Mouse (Mus musculus) MEL (cell line): ENCODE data around the gene Cd82. TPM values are rescaled to one million over a fixed set of nuclear protein-coding genes. Genes with fewer than 3 reads are reported as not detected.

Experiments
- DNase-seq: peaks from one replicate; pipeline ENCODE4 v3.0.0; 2011; ENCODE audit warnings: low read depth, low spot score
- H3K27ac ChIP-seq: 2 replicates; pipeline ENCODE4 v1.5.1; 2012; ENCODE audit warnings: low read depth, mild to moderate bottlenecking, control low read depth, low read length, moderate library complexity; ENCODE audit not compliant: control insufficient read depth
- H3K27me3 ChIP-seq, 2 experiments: fragments of 150-350 bp in 1 of 2; sonication (generic) in 1 of 2; 2 replicates each; pipeline ENCODE4 v1.6.1; 2012; ENCODE audit warnings: low read length in 2 of 2, mild to moderate bottlenecking in 2 of 2, improper control_type of control experiment in 1 of 2, moderate library complexity in 1 of 2; ENCODE audit not compliant: insufficient read depth in 2 of 2, control insufficient read depth in 1 of 2
- H3K36me3 ChIP-seq, 2 experiments: 2 replicates each; pipeline ENCODE4 v1.6.1; 2012 to 2014; ENCODE audit warnings: low read length in 2 of 2, improper control_type of control experiment in 1 of 2, inconsistent platforms in 1 of 2, mild to moderate bottlenecking in 1 of 2; ENCODE audit not compliant: insufficient read depth in 2 of 2, control insufficient read depth in 1 of 2
- H3K4me1 ChIP-seq, 2 experiments: fragments of 150-350 bp in 1 of 2; sonication (generic) in 1 of 2; 2 replicates each; pipeline ENCODE4 v1.6.1; 2012; ENCODE audit warnings: low read length in 2 of 2, improper control_type of control experiment in 1 of 2, mild to moderate bottlenecking in 1 of 2; ENCODE audit not compliant: insufficient read depth in 2 of 2, control insufficient read depth in 1 of 2
- H3K4me3 ChIP-seq, 2 experiments: fragments of 150-350 bp in 1 of 2; sonication (generic) in 1 of 2; 2 replicates each; pipeline ENCODE4 v1.5.1; 2012; ENCODE audit warnings: low read depth in 2 of 2, low read length in 2 of 2, mild to moderate bottlenecking in 2 of 2, moderate library complexity in 2 of 2, control low read depth in 1 of 2, improper control_type of control experiment in 1 of 2; ENCODE audit not compliant: control insufficient read depth in 1 of 2, insufficient read depth in 1 of 2
- H3K79me2 ChIP-seq: 2 replicates; pipeline ENCODE4 v1.6.1; 2012; ENCODE audit warnings: mild to moderate bottlenecking, low read length, moderate library complexity; ENCODE audit not compliant: control insufficient read depth, poor library complexity, insufficient read depth
- H3K9ac ChIP-seq: 2 replicates; pipeline ENCODE4 v1.6.1; 2012; ENCODE audit warnings: low read depth, mild to moderate bottlenecking, control low read depth, low read length, moderate library complexity; ENCODE audit not compliant: control insufficient read depth, poor library complexity, severe bottlenecking
- H3K9me3 ChIP-seq: fragments of 150-350 bp; sonication (generic); replicated peaks from 2 replicates; pipeline ENCODE4 v1.6.1; 2012; ENCODE audit warnings: mild to moderate bottlenecking, low read length, improper control_type of control experiment, moderate library complexity; ENCODE audit not compliant: insufficient read depth
- CTCF ChIP-seq, 3 experiments: IDR thresholded peaks in 2 of 3; conservative IDR thresholded peaks in 1 of 3; 2 replicates each; pipeline ENCODE4 v1.5.1; 2011 to 2012; ENCODE audit warnings: low read length in 3 of 3, low read depth in 2 of 3, mild to moderate bottlenecking in 2 of 3, improper control_type of control experiment in 1 of 3, inconsistent platforms in 1 of 3, mixed read lengths in 1 of 3, moderate library complexity in 1 of 3; ENCODE audit not compliant: control insufficient read depth in 1 of 3, insufficient read depth in 1 of 3, poor library complexity in 1 of 3, severe bottlenecking in 1 of 3
- E2F4 ChIP-seq: IDR thresholded peaks from 2 replicates; pipeline ENCODE4 v1.6.1; 2011; ENCODE audit warnings: low read depth, low read length, improper control_type of control experiment, borderline replicate concordance
- ELF1 ChIP-seq: IDR thresholded peaks from 2 replicates; pipeline ENCODE4 v1.6.1; 2014; ENCODE audit warnings: low read depth, mild to moderate bottlenecking, inconsistent platforms, low read length, improper control_type of control experiment, moderate library complexity
- ETS1 ChIP-seq: IDR thresholded peaks from 2 replicates; pipeline ENCODE4 v1.6.1; 2012; ENCODE audit warnings: low read depth, mild to moderate bottlenecking, inconsistent platforms, low read length, improper control_type of control experiment, moderate library complexity
- GABPA ChIP-seq: IDR thresholded peaks from 2 replicates; pipeline ENCODE4 v1.6.1; 2012; ENCODE audit warnings: low read depth, mild to moderate bottlenecking, inconsistent platforms, low read length, improper control_type of control experiment, moderate library complexity
- GATA1 ChIP-seq: IDR thresholded peaks from 2 replicates; pipeline ENCODE4 v1.6.1; 2011; ENCODE audit warnings: low read depth, low read length, improper control_type of control experiment
- HCFC1 ChIP-seq: IDR thresholded peaks from 2 replicates; pipeline ENCODE4 v1.6.1; 2012; ENCODE audit warnings: low read depth, mild to moderate bottlenecking, inconsistent platforms, low read length, improper control_type of control experiment, moderate library complexity
- KAT2A ChIP-seq: conservative IDR thresholded peaks from 2 replicates; pipeline ENCODE4 v1.6.1; 2012; ENCODE audit warnings: low read depth, low read length, improper control_type of control experiment, inconsistent platforms
- MAFK ChIP-seq: IDR thresholded peaks from 2 replicates; pipeline ENCODE4 v1.6.1; 2011; ENCODE audit warnings: low read depth, mild to moderate bottlenecking, low read length, improper control_type of control experiment, borderline replicate concordance
- MAX ChIP-seq: IDR thresholded peaks from 2 replicates; pipeline ENCODE4 v1.6.1; 2011; ENCODE audit warnings: low read length, improper control_type of control experiment
- MAZ ChIP-seq: IDR thresholded peaks from 2 replicates; pipeline ENCODE4 v1.6.1; 2012; ENCODE audit warnings: low read depth, mild to moderate bottlenecking, inconsistent platforms, low read length, improper control_type of control experiment
- MEF2A ChIP-seq: IDR thresholded peaks from 2 replicates; pipeline ENCODE4 v1.6.1; 2014; ENCODE audit warnings: low read depth, mild to moderate bottlenecking, inconsistent platforms, low read length, improper control_type of control experiment; ENCODE audit not compliant: poor library complexity, insufficient replicate concordance, severe bottlenecking; ENCODE audit errors: extremely low read depth
- MXI1 ChIP-seq: IDR thresholded peaks from 2 replicates; pipeline ENCODE4 v1.6.1; 2011; ENCODE audit warnings: mild to moderate bottlenecking, low read depth, low read length, improper control_type of control experiment
- MYB ChIP-seq: IDR thresholded peaks from 2 replicates; pipeline ENCODE4 v1.6.1; 2011; ENCODE audit warnings: mild to moderate bottlenecking, low read depth, low read length, improper control_type of control experiment
- NELFE ChIP-seq: IDR thresholded peaks from 2 replicates; pipeline ENCODE4 v1.6.1; 2011; ENCODE audit warnings: low read depth, low read length, improper control_type of control experiment
- NRF1 ChIP-seq: IDR thresholded peaks from 2 replicates; pipeline ENCODE4 v1.6.1; 2014; ENCODE audit warnings: low read depth, mild to moderate bottlenecking, inconsistent platforms, low read length, improper control_type of control experiment, moderate library complexity; ENCODE audit not compliant: poor library complexity, insufficient read depth, severe bottlenecking
- POLR2A ChIP-seq, 2 experiments: IDR thresholded peaks; 2 replicates each; pipeline ENCODE4 v1.6.1; 2011 to 2012; ENCODE audit warnings: low read length in 2 of 2, mild to moderate bottlenecking in 2 of 2, control low read depth in 1 of 2, improper control_type of control experiment in 1 of 2, low read depth in 1 of 2, moderate library complexity in 1 of 2; ENCODE audit not compliant: control insufficient read depth in 1 of 2, insufficient read depth in 1 of 2, poor library complexity in 1 of 2
- POLR2AphosphoS5 ChIP-seq: IDR thresholded peaks from 2 replicates; pipeline ENCODE4 v1.6.1; 2012; ENCODE audit warnings: low read depth, borderline replicate concordance, mild to moderate bottlenecking, inconsistent platforms, low read length, moderate library complexity, mixed read lengths
- RAD21 ChIP-seq: IDR thresholded peaks from 2 replicates; pipeline ENCODE4 v1.6.1; 2011; ENCODE audit warnings: mild to moderate bottlenecking, low read depth, low read length, improper control_type of control experiment
- RCOR1 ChIP-seq: IDR thresholded peaks from 2 replicates; pipeline ENCODE4 v1.6.1; 2012; ENCODE audit warnings: low read depth, mild to moderate bottlenecking, inconsistent platforms, low read length, improper control_type of control experiment
- SIN3A ChIP-seq: IDR thresholded peaks from 2 replicates; pipeline ENCODE4 v1.6.1; 2012; ENCODE audit warnings: low read length, improper control_type of control experiment, inconsistent platforms
- SMC3 ChIP-seq: IDR thresholded peaks from 2 replicates; pipeline ENCODE4 v1.6.1; 2011; ENCODE audit warnings: low read depth, low read length, improper control_type of control experiment
- TBP ChIP-seq: IDR thresholded peaks from 2 replicates; pipeline ENCODE4 v1.8.0; 2011; ENCODE audit warnings: low read depth, low read length, improper control_type of control experiment
- TCF12 ChIP-seq: IDR thresholded peaks from 2 replicates; pipeline ENCODE4 v1.6.1; 2014; ENCODE audit warnings: low read depth, mild to moderate bottlenecking, inconsistent platforms, low read length, improper control_type of control experiment, moderate library complexity
- USF1 ChIP-seq: IDR thresholded peaks from 2 replicates; pipeline ENCODE4 v1.6.1; 2014; ENCODE audit warnings: low read depth, mild to moderate bottlenecking, inconsistent platforms, low read length, improper control_type of control experiment, moderate library complexity
- ZC3H11A ChIP-seq: IDR thresholded peaks from 2 replicates; pipeline ENCODE4 v1.6.1; 2012; ENCODE audit warnings: low read depth, mild to moderate bottlenecking, inconsistent platforms, low read length, improper control_type of control experiment
- ZKSCAN1 ChIP-seq: IDR thresholded peaks from 2 replicates; pipeline ENCODE4 v1.6.1; 2012; ENCODE audit warnings: low read depth, mild to moderate bottlenecking, inconsistent platforms, low read length, improper control_type of control experiment, moderate library complexity
- ZNF384 ChIP-seq: IDR thresholded peaks from 2 replicates; pipeline ENCODE4 v1.6.1; 2012; ENCODE audit warnings: low read depth, mild to moderate bottlenecking, inconsistent platforms, low read length, improper control_type of control experiment
- polyA plus RNA-seq, 2 experiments: library from polyadenylated mRNA; stranded (reverse) in 1 of 2; unstranded in 1 of 2; fragments of >175 nt in 1 of 2; fragments of >200 nt in 1 of 2; gene quantifications; 2 replicates each; pipeline versions ENCODE4 v1.2.1 to v1.2.4; 2012; ENCODE audit warnings: low replicate concordance in 2 of 2, low read depth in 1 of 2; ENCODE audit not compliant: insufficient read length in 2 of 2, insufficient read depth in 1 of 2, missing spikeins in 1 of 2
- total RNA-seq: library from RNA; depleted of rRNA; stranded (reverse); fragments of 300-350 nt; gene quantifications from 2 replicates; pipeline ENCODE4 v1.2.3, GENCODE M21; 2012

Cd82 gene
- total and polyA plus RNA-seq, 3 experiments, result 37.6 to 59.7 TPM; not detected in 1

DNA sequence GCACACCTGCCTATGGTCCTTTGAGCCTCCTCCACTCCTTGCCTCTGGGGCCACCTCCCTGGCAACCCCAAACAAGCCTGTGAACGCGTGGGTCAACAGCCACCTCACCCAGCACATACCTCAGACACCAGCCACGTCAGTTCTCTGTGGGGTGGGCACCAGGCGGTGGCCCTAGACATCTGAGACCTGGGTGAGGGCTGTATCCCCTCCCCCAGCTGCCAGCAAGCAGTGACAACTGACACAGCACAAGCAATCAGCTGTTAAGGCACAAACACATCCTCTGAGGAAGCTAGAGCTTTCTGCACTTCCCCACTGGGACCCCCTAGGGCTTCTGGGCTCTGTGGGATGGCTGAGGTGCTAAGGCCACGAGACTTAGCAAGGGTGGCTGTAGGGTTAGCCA is 14.2 kb downstream of the Cd82 start:
- Histone ChIP-seq H3K79me2 (no peaks in the 10 kb centered on the region), H3K9ac (0 out of 2 replicates have a peak overlapping the region, but pooled peaks have one; percentile 7), H3K4me1 (peaks cover 20 to 34% of the 10 kb centered on the region in 2 experiments), H3K9me3 (no peaks in the 10 kb centered on the region), H3K27ac (peak overlapping the region; percentile 17; the same call in 1 of the 2 replicates), H3K27me3 (no peaks in the 10 kb centered on the region), H3K4me3 (no peak overlapping the region), H3K36me3 (peaks cover 3 to 27% of the 10 kb centered on the region in 2 experiments; a peak in 3 of 4 replicates)
- TF ChIP-seq SIN3A (peak; percentile 65), NELFE (no peak), POLR2A (IDR thresholded peaks at IDR 0.05; ENCODE audit: control insufficient read depth in 1 of 2, insufficient read depth in 1 of 2, low read depth in 1 of 2, low read length in 2 of 2, poor library complexity in 1 of 2) (no peak), ETS1 (peak; percentile 82), ZNF384 (no peak)
- DNase-seq, result peak; percentile 45

- H3K4me1 ChIP-seq, result peaks cover 20 to 34% of the 10 kb centered on the region in 2 experiments
- peak overlapping the region; percentile 31 for H3K9ac ChIP-seq
- no peaks in the 10 kb centered on the region for H3K27me3 ChIP-seq
- no peak overlapping the region for H3K4me3 ChIP-seq
- H3K27ac ChIP-seq, result peak overlapping the region; percentile 73
- no peaks in the 10 kb centered on the region for H3K79me2 ChIP-seq
- peak; percentile 84 for DNase-seq
- peaks cover 3 to 27% of the 10 kb centered on the region in 2 experiments; a peak in 3 of 4 replicates for H3K36me3 ChIP-seq
- no peaks in the 10 kb centered on the region for H3K9me3 ChIP-seq
- TF ChIP-seq RCOR1, result peak; percentile 74
- peak; percentile 55; the same call in 1 of the 2 replicates for TF ChIP-seq GATA1
- TF ChIP-seq CTCF (IDR thresholded peaks at IDR 0.05 in 2 of 3, conservative IDR thresholded peaks at IDR 0.05 in 1 of 3; ENCODE audit: control insufficient read depth in 1 of 3, insufficient read depth in 1 of 3, low read depth in 2 of 3, low read length in 3 of 3, poor library complexity in 1 of 3, severe bottlenecking in 1 of 3), result no peak
- no peak for TF ChIP-seq GABPA
- TF ChIP-seq HCFC1, result no peak
- TF ChIP-seq ZKSCAN1, result peak; percentile 48; the same call in 1 of the 2 replicates
- TF ChIP-seq KAT2A, result no peak; the same call in 1 of the 2 replicates
- TF ChIP-seq ELF1, result no peak
- TF ChIP-seq ZNF384, result 0 out of 2 replicates have a peak, but pooled peaks have one; percentile 12
- TF ChIP-seq MAFK, result 0 out of 2 replicates have a peak, but pooled peaks have one; percentile 16
- no peak for TF ChIP-seq USF1
- no peak for TF ChIP-seq ZC3H11A
- TF ChIP-seq SIN3A, result peak; percentile 82
- peak; percentile 91 for TF ChIP-seq TCF12
- TF ChIP-seq MAX, result peak; percentile 70; the same call in 1 of the 2 replicates
- peak; percentile 13; the same call in 1 of the 2 replicates for TF ChIP-seq NRF1
- no peak for TF ChIP-seq NELFE
- TF ChIP-seq TBP, result no peak
- TF ChIP-seq MYB, result peak; percentile 69; the same call in 1 of the 2 replicates
- TF ChIP-seq POLR2AphosphoS5, result no peak
- TF ChIP-seq MAZ, result peak; percentile 93
- no peak for TF ChIP-seq E2F4
- no peak for TF ChIP-seq MEF2A
- no peak for TF ChIP-seq RAD21
- TF ChIP-seq POLR2A (IDR thresholded peaks at IDR 0.05; ENCODE audit: control insufficient read depth in 1 of 2, insufficient read depth in 1 of 2, low read depth in 1 of 2, low read length in 2 of 2, poor library complexity in 1 of 2), result no peak
- no peak for TF ChIP-seq SMC3
- TF ChIP-seq MXI1, result peak; percentile 58
These were observed 15.3 kb downstream of the Cd82 start for GRCm38 (mm10) chr2:93447500-93448249.
